Mouse (Mus musculus): ENCODE measurements around the gene Brcc3. TPM values are rescaled to one million over a fixed set of nuclear protein-coding genes. Genes with fewer than 3 reads are reported as not detected.

Brcc3 gene
- 0.47 and 1.9 TPM in 2 replicates for polyA plus RNA-seq (2012; rRNA removed; ENCODE audit: low replicate concordance)

GRCm38 (mm10) chrX:75415936-75416785 is at the start of gene Brcc3, which contains the start of the genes Cmc4 and Mtcp1:
Brcc3 (plus strand) TSS chrX:75416628.
Cmc4 (minus strand) TSS chrX:75416584.
Mtcp1 (minus strand) TSS chrX:75416588.

GRCm38 (mm10) chrX:75382195-75382771 is 34.1 kb upstream of the Brcc3 start, which contains the start of the genes Fundc2 and F8:
Fundc2 (plus strand) TSS chrX:75382399.
F8 (minus strand) TSS chrX:75382615.

Other genes starting within 250 kb of the Brcc3 start
- 0.43 and 0.79 TPM in 2 replicates for gene Fundc2, start 34.2 kb upstream of the Brcc3 start, polyA plus RNA-seq (2012; rRNA removed; ENCODE audit: low replicate concordance)
- gene F8, start 34.0 kb upstream of the Brcc3 start, polyA plus RNA-seq (2012; rRNA removed; ENCODE audit: low replicate concordance), result not detected in 2 replicates
- gene Cmc4, start within 50 bp of the Brcc3 start, polyA plus RNA-seq (2012; rRNA removed; ENCODE audit: low replicate concordance), result 1.1 TPM in 1 of 2 replicates, not detected in the other
- 1.3 and 1.7 TPM in 2 replicates for gene Mtcp1, start within 50 bp of the Brcc3 start, polyA plus RNA-seq (2012; rRNA removed; ENCODE audit: low replicate concordance)
- 0.11 and 0.61 TPM in 2 replicates for gene Vbp1, start 97.7 kb downstream of the Brcc3 start, polyA plus RNA-seq (2012; rRNA removed; ENCODE audit: low replicate concordance)
- gene Rab39b, start 161.6 kb downstream of the Brcc3 start, polyA plus RNA-seq (2012; rRNA removed; ENCODE audit: low replicate concordance), result 0.05 and 0.25 TPM in 2 replicates